Mouse (Mus musculus): ENCODE measurements around the gene Atl3.

- TF ChIP-seq EP300 (IDR thresholded peaks at IDR 0.05; ENCODE audit: low read depth) (no peak), CTCF (IDR thresholded peaks at IDR 0.05; ENCODE audit: low read depth) (no peak)
These were observed 12.5 kb downstream of the Atl3 start for GRCm38 (mm10) chr19:7506321-7506720.

Measured in heart, postnatal 0 days (tissue).